Mouse (Mus musculus) kidney, postnatal 36 days (tissue): ENCODE measurements around the gene Itga6.
"Not testable (repeated sequence)": the region's sequence is repeated elsewhere in the genome, so short reads cannot be mapped to it uniquely, and the experiment has no call there.

Experiments
- DNase-seq, 2 experiments: peaks; one replicate each; pipeline ENCODE4 v3.0.0; 2021 to 2022; ENCODE audit warnings: mixed read lengths in 2 of 2

Gene Itga6

GRCm38 (mm10) chr2:71745610-71746374 lies at the start of gene Itga6:
TSS of gene Itga6 (plus strand) at chr2:71745616.
- DNase-seq = no peak

GRCm38 (mm10) chr2:71696776-71697175 lies 48.6 kb upstream of the Itga6 start:
- DNase-seq = no peak

- no peak for DNase-seq
Measured at GRCm38 (mm10) chr2:71697408-71698336, 47.7 kb upstream of the Itga6 start.

DNA sequence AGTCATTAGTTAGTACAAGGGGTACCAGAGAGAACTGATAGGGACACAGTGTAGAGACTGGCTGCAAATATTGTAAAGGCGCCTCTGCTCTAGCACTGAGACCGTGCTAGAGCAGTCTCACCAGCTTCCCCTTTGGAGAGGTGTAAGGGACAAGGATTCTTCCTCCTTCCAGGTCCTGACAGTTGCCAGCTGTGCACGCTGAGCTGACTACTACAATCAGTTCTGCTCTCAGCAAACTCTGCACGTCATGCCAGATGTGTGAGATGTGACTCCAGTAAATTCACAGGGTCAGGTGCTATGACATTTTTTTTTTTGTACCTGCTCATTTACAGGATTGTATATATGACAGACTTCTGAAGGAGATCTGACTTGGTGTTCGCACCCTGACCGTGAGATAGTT lies 47.0 kb upstream of the Itga6 start:
- DNase-seq = no peak

- DNase-seq = no peak
Measured at GRCm38 (mm10) chr2:71698942-71699341, 46.5 kb upstream of the Itga6 start.

- DNase-seq = no peak
Measured at GRCm38 (mm10) chr2:71701341-71701740, 44.1 kb upstream of the Itga6 start.

DNA sequence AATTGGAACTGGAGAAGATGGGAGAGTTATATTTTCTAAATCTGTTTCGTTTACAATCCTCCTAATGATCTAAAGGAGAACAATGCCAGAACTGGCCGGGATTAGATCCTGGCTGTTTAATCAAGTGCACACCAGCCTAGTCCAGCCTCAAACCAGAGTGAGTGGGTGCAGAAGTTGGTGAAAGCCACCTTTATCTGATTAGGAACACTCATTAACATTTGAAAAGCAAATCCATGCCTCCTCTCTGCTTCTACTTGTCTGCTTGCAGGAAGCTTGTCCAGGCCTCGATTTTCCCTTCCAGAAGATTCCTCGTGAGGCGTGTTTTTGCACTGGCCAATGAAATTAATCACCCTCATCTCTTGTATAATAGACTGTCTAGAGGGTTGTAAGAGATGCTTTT lies 41.1 kb upstream of the Itga6 start:
- no peak for DNase-seq

DNA sequence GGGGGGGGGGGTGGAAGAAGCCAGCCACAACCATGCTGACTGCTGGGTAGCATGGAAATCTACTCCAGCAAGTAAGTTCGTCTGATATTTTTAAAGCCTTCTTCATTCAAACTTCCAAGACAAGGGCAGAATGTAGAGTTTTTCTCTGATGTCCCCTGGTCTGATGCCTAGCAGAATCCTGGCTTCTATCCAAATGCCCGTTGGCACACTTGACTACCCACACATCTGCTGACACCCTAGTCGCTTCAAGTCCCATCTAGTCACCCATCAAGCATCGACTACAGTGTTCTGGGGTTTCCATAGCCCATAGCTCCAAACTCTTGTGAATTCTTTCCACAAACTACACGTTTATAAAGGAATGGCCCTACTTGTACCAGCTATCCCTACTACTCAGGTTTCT lies 36.5 kb upstream of the Itga6 start:
- peak; percentile 29 to 33 for DNase-seq

- DNase-seq = no peak
Measured at GRCm38 (mm10) chr2:71711640-71712039, 33.8 kb upstream of the Itga6 start.

DNA sequence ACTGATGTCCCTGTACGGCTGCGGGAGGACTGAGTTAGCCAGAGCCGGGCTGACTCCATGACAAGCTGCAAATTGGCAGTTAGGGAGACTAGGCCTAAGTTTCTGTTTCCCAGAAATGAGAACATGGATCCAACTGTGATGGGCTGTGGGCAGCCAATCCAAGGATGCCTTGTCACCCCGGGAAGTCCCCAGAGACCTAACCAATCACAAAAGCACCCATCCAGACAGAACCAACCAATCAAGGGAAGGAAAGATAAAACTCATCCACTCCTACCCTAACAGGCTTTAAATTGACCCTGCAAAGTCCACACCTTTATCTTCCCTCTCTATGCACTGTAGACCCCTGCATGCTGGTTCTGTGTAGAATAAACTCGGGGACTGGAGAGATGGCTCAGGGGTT lies 31.0 kb upstream of the Itga6 start:
- DNase-seq = no peak

DNA sequence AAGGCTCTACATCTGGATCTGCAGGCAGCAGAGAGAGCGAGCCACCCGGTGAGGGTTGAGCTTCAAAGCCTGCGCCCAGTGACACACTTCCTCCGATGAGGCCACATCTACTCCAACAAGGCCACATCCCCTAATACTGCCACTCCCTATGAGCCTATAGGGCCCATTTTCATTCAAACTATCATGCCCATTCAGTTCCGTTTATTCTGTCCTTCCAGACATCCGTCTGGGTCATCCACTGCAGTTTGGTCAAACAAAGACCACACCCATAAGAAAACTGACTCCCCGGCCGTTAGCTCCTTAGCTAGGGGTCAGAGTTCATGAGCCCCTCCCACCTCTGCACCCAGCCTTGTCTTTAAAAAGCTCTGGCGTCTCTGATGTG lies 26.4 kb upstream of the Itga6 start:
- no peak for DNase-seq

- peak; percentile 7 to 22 for DNase-seq
Measured at GRCm38 (mm10) chr2:71719387-71720034, 25.9 kb upstream of the Itga6 start.

GRCm38 (mm10) chr2:71720556-71720955 lies 24.9 kb upstream of the Itga6 start:
- DNase-seq = not testable (repeated sequence)

DNA sequence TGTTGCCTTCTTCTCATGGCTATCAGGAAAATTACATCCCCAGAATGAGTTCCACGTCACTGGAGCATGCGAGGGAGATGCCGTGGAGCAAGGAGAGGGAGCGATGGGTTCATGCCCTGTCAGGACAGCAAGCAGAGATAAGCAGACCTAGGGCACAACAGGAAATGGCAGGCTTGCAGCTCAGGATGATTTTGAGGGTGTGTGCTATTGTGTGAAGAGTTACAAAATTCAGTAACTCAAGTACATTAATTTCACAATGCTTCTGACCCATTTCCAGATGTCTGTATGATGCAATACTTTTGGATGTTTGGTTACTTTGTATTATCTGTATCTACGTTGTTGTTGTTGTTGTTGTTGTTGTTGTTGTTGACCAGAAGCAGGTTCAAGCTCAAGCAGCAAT lies 22.5 kb upstream of the Itga6 start:
- no peak for DNase-seq

- DNase-seq = no peak
Measured at GRCm38 (mm10) chr2:71723623-71724022, 21.8 kb upstream of the Itga6 start.

GRCm38 (mm10) chr2:71724028-71724427 lies 21.4 kb upstream of the Itga6 start:
- DNase-seq = no peak

DNA sequence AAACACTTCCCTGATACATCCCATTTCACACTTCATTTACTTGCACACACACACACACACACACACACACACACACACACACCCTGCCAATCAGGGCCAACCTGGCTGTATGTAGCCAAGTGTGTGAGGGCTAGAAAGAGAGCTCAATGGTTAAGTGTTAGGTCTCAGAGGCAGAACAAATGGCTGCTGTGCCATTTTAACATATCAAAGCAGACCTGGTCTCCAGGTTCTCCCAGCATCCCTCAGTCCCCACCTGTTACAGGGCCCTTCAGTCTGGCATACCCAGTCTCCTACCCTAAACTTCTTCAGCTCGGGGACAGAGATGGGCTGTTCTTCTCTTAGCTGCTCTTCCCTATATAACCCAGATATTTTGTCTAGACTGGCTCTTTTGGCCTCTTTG lies 20.0 kb upstream of the Itga6 start:
- no peak for DNase-seq

DNA sequence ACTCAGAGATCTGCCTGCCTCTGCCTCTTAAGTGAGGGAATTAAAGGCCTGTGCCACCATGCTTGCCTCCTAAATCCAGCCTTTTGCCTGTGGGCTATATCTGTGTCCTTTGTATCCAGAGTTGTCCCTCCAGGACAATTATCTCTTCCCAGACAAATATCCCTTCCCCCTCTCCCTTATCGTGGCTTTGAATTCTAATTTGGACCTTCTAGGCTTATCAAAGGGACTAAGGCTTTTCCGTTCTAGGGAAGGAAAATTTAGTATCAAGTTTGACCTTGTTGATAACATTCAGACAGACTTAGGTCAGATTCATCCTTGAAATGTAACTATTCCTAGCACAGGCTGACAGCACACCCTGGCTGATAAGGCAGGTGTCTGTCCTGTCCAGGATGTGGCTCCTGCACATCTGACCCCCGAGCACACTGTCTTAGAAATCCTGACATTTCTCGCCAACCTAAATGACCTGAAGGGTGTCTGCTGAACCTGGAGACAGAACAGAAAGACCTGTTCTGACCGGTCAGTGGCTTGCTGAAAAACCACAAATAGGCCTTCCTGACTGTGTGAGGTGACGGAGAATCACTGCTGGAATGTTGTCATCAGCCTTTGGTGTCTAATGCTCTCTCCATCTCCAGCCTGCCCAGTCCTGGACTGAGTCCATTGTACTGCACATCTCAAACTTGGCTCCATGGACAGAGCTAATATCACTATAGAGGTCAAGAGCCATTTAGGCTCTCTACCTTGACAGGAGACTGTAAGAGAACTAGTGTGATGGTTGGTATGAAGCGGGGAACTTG lies 18.3 kb upstream of the Itga6 start:
- DNase-seq = no peak

DNA sequence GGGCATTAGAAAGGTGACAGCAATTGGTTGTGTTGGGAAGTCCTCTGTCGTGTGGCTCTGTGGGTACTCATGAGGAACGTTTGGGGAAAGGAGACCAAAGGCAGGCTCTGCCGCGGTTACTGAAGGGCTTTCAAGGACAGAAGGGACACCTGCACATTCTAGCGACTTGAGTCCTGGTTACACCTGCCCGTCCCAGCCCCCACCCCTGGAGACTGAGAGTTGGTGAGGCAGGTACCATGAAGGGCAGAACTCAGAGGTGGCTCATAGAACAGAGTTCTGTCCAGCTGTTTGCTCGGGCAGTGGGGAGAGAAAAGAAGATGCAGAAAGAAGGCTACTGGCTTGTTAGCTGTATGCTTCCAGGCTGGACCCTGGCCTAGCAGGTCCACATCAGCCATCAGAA lies 17.1 kb upstream of the Itga6 start:
- peak; percentile 58 to 70 for DNase-seq

DNA sequence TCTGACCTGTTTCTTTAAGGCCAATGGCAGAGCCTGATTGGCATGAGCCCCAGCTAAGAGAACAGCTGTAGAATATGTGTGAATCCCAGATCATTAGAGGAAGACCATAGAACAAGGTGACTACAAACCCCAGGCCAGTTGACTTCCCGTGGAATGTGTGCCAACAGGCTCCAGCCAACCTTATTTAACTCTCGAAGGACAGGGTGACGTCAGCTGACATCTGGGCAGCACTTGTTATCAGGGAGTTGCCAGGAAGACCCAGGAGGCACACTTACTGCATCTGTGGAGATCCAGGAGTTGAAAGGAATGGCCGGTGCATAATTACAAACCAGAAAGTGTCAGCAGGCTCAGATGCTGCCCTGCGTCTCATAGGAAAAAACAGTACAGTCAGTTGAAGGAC lies 16.6 kb upstream of the Itga6 start:
- DNase-seq = peak; percentile 21 to 22

DNA sequence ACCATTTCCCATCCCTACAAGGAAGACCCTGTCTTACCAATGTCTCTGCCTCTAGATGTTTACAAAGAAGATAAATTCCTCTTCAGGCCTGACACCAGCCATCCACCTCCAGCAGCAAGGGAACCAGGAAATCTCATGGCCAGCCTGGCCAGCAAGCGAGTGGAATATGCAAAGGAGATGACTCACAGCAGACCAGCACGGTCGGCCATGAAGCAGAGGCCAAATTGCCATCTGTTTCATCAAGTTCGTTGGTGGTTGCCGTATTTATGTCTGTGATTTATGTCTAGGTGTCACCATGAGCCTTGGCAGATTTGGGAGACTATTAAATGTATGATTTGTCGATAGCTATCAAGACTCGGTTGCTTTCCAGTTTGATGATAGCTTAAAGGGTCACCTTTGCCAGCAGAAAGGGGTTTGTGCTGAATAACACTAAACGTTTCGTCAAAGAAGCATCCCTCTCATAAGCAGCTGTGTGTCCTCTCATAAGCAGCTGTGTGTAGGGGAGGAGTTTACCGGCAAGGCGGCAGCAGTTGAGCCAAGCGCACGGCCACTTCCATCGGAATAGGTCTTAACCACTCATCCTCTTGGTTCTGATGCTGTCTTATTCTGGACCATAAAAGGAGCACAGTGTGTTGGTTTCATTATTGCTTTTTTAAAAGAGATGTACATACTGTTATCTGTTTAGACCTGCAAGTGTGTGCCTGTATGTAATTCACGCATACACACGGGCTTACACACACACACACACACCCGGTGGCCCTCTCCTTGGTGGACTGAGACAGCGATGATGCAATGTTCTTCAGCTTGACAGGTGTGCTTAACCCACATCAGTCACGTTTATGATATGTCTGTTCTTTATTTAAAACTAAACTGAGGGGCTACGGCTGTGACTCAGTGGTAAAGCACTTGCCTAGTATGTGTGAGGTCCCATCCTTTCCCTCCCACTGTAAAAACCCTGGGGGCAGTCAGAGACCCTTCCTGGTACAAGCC lies 14.5 kb upstream of the Itga6 start:
- no peak for DNase-seq
